Mouse (Mus musculus) hindbrain, embryonic 13.5 days (tissue): ENCODE measurements around the gene Mrpl4. TPM values are rescaled to one million over a fixed set of nuclear protein-coding genes. Genes with fewer than 3 reads are reported as not detected.

ENCODE experiments used
- ATAC-seq: fragments of 200-750 bp; cut with Nextera tagmentation; 2 replicates; pipeline ENCODE4 v1.8.0; 2017; ENCODE audit warnings: moderate TSS enrichment; ENCODE audit not compliant: low FRiP score
- H3K27ac ChIP-seq: fragments of 300-500 bp; sonication (generic); 2 replicates; pipeline ENCODE4 v1.5.1; 2015; ENCODE audit warnings: inconsistent platforms, mild to moderate bottlenecking, moderate library complexity
- H3K27me3 ChIP-seq: fragments of 300-500 bp; sonication (generic); 2 replicates; pipeline ENCODE4 v1.6.1; 2015; ENCODE audit warnings: mild to moderate bottlenecking, inconsistent platforms
- H3K36me3 ChIP-seq: fragments of 300-500 bp; sonication (generic); 2 replicates; pipeline ENCODE4 v1.6.1; 2015; ENCODE audit warnings: mild to moderate bottlenecking, inconsistent platforms
- H3K4me1 ChIP-seq: fragments of 300-500 bp; sonication (generic); replicated peaks from 2 replicates; pipeline ENCODE4 v1.6.1; 2015; ENCODE audit warnings: inconsistent platforms
- H3K4me2 ChIP-seq: fragments of 300-500 bp; sonication (generic); 2 replicates; pipeline ENCODE4 v1.6.1; 2015; ENCODE audit warnings: inconsistent platforms, mild to moderate bottlenecking, moderate library complexity
- H3K4me3 ChIP-seq: fragments of 300-500 bp; sonication (generic); 2 replicates; pipeline ENCODE4 v1.5.1; 2015; ENCODE audit warnings: mild to moderate bottlenecking, inconsistent platforms
- H3K9ac ChIP-seq: fragments of 300-500 bp; sonication (generic); 2 replicates; pipeline ENCODE4 v1.6.1; 2015; ENCODE audit warnings: mild to moderate bottlenecking, inconsistent platforms
- H3K9me3 ChIP-seq: fragments of 300-500 bp; sonication (generic); 2 replicates; pipeline ENCODE4 v1.6.1; 2016; ENCODE audit warnings: inconsistent platforms
- WGBS: fragments of 180-500 bp; shearing (Covaris S2); methylation state at CpG from one replicate; pipeline ENCODE4 v1.1.7; 2015; 5-methylcytosine and 5-hydroxymethylcytosine counted together
- polyA plus RNA-seq: library from polyadenylated mRNA; unstranded; fragments of >200 nt; fragmentation: Nextera tagmentation; extraction: Ambion mirVana; gene quantifications from 2 replicates; pipeline ENCODE4 v1.2.1, GENCODE M21; 2015

Gene Mrpl4
- polyA plus RNA-seq, 1 experiment from 2014 or later: 104 TPM

DNA sequence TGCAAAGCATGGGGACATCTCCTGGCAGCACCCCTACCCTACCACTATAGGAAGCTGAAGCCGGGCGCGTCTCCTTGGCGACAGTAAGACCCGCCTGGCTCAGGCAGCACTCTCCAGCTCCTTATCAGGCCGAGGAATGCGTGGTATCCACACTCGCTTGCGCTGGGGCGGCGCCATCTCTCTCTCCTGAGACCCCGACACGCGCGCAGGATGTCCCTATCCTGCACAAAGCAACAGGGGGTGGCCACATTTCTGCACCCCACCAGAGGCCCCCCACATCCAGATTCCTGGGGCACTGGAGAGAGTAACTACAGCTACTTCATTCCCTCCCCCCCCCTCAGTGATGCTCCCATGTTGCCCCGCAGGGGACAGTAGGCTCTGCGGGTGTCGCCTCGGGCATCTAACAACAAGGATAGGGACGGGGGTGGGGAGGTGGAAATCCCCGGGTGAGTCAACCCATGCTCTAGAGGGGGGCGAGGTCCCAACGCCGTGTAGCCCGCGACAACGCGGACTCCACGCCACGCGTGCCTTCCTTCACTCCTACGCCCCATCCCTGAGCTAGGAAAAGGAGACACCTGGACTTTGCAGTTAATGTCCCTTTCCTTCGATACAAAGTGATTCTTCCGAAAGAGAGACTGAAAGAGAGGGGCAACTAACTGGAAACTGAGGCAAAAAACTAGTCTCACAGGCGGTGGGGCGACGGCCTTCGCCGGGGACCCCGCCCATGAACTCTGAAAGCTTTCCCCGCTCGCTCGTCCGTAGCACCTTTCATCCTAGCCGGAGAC lies 26.9 kb upstream of the Mrpl4 start:
- peak; percentile 26 for ATAC-seq
- Histone ChIP-seq H3K9ac (peak overlapping the region; percentile 85), H3K27ac (peak overlapping the region; percentile 68), H3K4me2 (peak overlapping the region; percentile 98), H3K4me1 (peaks cover 42% of the 10 kb centered on the region), H3K36me3 (no peaks in the 10 kb centered on the region), H3K9me3 (no peaks in the 10 kb centered on the region), H3K4me3 (peak overlapping the region; percentile 63), H3K27me3 (peaks cover 8% of the 10 kb centered on the region; the same call in 1 of the 2 replicates)
- WGBS: under 1% methylated on average over 42 of the region's 45 CpGs

- Histone ChIP-seq H3K4me1 (peaks cover 42% of the 10 kb centered on the region), H3K9ac (peak within 1 kb of the TSS; percentile 85), H3K9me3 (no peaks in the 10 kb centered on the region), H3K27ac (peak within 1 kb of the TSS; percentile 68), H3K4me3 (peak within 1 kb of the TSS; percentile 63), H3K36me3 (no peaks in the 10 kb centered on the region), H3K27me3 (peaks cover 8% of the 10 kb centered on the region; the same call in 1 of the 2 replicates), H3K4me2 (peak within 1 kb of the TSS; percentile 98)
- under 1% methylated on average over 44 of the region's 47 CpGs for WGBS
- peak; percentile 58 for ATAC-seq
Observed at GRCm38 (mm10) chr9:20976216-20976960, 26.1 kb upstream of the Mrpl4 start, which contains the start of gene S1pr2. TSS of gene S1pr2 (minus strand) at chr9:20976781.

- H3K9me3 ChIP-seq: no peaks in the 10 kb centered on the region
- H3K27me3 ChIP-seq: peaks cover 8% of the 10 kb centered on the region; the same call in 1 of the 2 replicates
- no peaks in the 10 kb centered on the region for H3K36me3 ChIP-seq
- peak overlapping the region; percentile 85 for H3K9ac ChIP-seq
- H3K27ac ChIP-seq: no peak overlapping the region
- peak overlapping the region; percentile 98 for H3K4me2 ChIP-seq
- ATAC-seq: peak; percentile 34; the same call in 1 of the 2 replicates
- H3K4me3 ChIP-seq: peak overlapping the region; percentile 63
- 4% methylated on average over 4 of the region's 4 CpGs for WGBS
- peaks cover 41% of the 10 kb centered on the region for H3K4me1 ChIP-seq
Observed at GRCm38 (mm10) chr9:20976961-20977689, 25.4 kb upstream of the Mrpl4 start.

- no peak overlapping the region for H3K4me2 ChIP-seq
- H3K4me1 ChIP-seq: peaks cover 27% of the 10 kb centered on the region
- no peak overlapping the region for H3K27ac ChIP-seq
- H3K9me3 ChIP-seq: no peaks in the 10 kb centered on the region
- no peaks in the 10 kb centered on the region for H3K36me3 ChIP-seq
- no peak overlapping the region for H3K4me3 ChIP-seq
- 68% methylated on average over 10 of the region's 10 CpGs for WGBS
- H3K9ac ChIP-seq: no peak overlapping the region
- peaks cover 8% of the 10 kb centered on the region; the same call in 1 of the 2 replicates for H3K27me3 ChIP-seq
- no peak for ATAC-seq
Observed at GRCm38 (mm10) chr9:20978409-20979095, 24.0 kb upstream of the Mrpl4 start.

DNA sequence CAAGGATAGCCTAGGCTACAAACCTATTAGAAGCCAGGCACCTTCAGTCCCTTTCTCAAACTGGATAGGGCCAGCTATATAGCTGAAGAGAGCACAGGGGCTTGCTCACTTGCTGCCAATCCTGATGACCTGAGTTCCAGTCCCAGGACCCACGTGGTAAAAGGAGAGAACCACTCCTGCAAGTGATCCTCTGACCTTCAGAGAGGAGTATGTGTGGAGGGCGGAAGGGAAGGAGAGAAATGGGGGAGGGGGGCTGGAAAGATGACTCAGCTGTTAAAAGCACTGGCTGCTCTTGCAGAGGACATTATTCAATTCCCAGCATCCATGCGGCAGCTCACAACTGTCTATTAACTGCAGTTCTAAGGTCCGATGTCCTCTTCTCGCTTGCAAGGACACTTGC lies 23.4 kb upstream of the Mrpl4 start:
- 69% methylated on average over 5 of the region's 5 CpGs for WGBS
- H3K4me3 ChIP-seq: no peak overlapping the region
- no peak for ATAC-seq

DNA sequence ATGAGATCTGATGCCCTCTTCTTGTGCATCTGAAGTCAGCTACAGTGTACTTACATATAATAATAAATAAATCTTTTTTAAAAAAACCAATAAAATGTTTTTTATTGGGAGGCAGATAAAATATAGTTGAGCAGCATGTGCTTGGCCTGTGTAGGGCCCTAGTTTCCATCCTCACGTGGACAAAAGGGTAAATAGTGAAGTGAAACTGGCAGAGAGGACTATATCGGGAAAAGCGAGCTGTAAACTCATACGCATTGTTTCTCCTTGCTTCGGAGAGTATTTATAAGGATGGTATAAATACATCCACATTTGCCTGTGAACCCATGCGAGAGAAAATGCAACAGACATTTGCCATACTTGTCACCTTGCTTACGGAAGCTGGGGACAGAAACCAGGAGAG lies 22.8 kb upstream of the Mrpl4 start:
- no peaks in the 10 kb centered on the region for H3K9me3 ChIP-seq
- no peak overlapping the region for H3K4me2 ChIP-seq
- H3K4me1 ChIP-seq: peaks cover 17% of the 10 kb centered on the region
- H3K4me3 ChIP-seq: no peak overlapping the region
- H3K36me3 ChIP-seq: no peaks in the 10 kb centered on the region
- WGBS: 84% methylated on average over 7 of the region's 7 CpGs
- ATAC-seq: no peak
- no peak overlapping the region for H3K27ac ChIP-seq
- H3K27me3 ChIP-seq: peaks cover 3% of the 10 kb centered on the region; the same call in 1 of the 2 replicates
- no peak overlapping the region for H3K9ac ChIP-seq

More for the DNA sequence above, 23.4 kb upstream of the Mrpl4 start:
- H3K9ac ChIP-seq: no peak overlapping the region
- no peak overlapping the region for H3K4me2 ChIP-seq
- no peaks in the 10 kb centered on the region for H3K9me3 ChIP-seq
- no peaks in the 10 kb centered on the region for H3K36me3 ChIP-seq
- H3K27ac ChIP-seq: no peak overlapping the region
- H3K4me1 ChIP-seq: peaks cover 22% of the 10 kb centered on the region
- peaks cover 8% of the 10 kb centered on the region; the same call in 1 of the 2 replicates for H3K27me3 ChIP-seq

GRCm38 (mm10) chr9:20982171-20982570 lies 20.4 kb upstream of the Mrpl4 start:
- no peak overlapping the region for H3K4me2 ChIP-seq
- H3K27ac ChIP-seq: no peak overlapping the region
- no peaks in the 10 kb centered on the region for H3K27me3 ChIP-seq
- no peaks in the 10 kb centered on the region for H3K36me3 ChIP-seq
- WGBS: 84% methylated on average over 3 of the region's 3 CpGs
- ATAC-seq: no peak
- H3K4me3 ChIP-seq: no peak overlapping the region
- no peak overlapping the region for H3K9ac ChIP-seq
- H3K9me3 ChIP-seq: no peaks in the 10 kb centered on the region
- no peaks in the 10 kb centered on the region for H3K4me1 ChIP-seq

DNA sequence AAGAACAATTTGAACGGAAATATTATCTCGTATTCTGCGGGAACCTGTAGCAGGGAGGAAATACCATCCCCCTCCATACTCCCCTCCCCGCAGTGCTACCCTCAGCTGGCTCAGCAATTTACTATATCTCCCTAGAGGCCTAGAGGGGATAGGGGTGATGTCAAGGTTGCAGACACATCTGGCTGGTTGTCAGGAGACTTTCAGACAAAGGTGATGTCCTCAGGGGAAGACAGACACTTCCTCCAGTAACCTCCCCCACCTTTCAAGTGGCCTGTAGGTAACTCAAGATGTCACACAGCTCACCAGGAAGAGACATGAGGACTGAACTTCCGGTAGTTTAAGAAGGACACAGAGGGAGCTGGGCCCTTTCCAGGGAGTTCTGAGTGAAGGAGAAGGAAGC lies 19.4 kb upstream of the Mrpl4 start:
- WGBS: 63% methylated on average over 5 of the region's 5 CpGs
- H3K9ac ChIP-seq: no peak overlapping the region

GRCm38 (mm10) chr9:20986952-20987686 lies 15.4 kb upstream of the Mrpl4 start:
- no peak for ATAC-seq
- H3K9ac ChIP-seq: no peak overlapping the region
- no peak overlapping the region for H3K27ac ChIP-seq
- WGBS: 72% methylated on average over 15 of the region's 15 CpGs
- H3K36me3 ChIP-seq: no peaks in the 10 kb centered on the region
- H3K27me3 ChIP-seq: peaks cover 8% of the 10 kb centered on the region; the same call in 1 of the 2 replicates
- H3K4me1 ChIP-seq: peaks cover 4% of the 10 kb centered on the region; the same call in 1 of the 2 replicates
- no peak overlapping the region for H3K4me2 ChIP-seq
- H3K9me3 ChIP-seq: no peaks in the 10 kb centered on the region
- no peak overlapping the region for H3K4me3 ChIP-seq

More for the DNA sequence above, 19.4 kb upstream of the Mrpl4 start:
- Histone ChIP-seq H3K27me3 (no peaks in the 10 kb centered on the region), H3K9me3 (no peaks in the 10 kb centered on the region), H3K36me3 (no peaks in the 10 kb centered on the region), H3K4me3 (no peak overlapping the region), H3K4me1 (no peaks in the 10 kb centered on the region), H3K4me2 (no peak overlapping the region), H3K27ac (no peak overlapping the region)
- no peak for ATAC-seq

- Histone ChIP-seq H3K4me1 (peaks cover 4% of the 10 kb centered on the region; the same call in 1 of the 2 replicates), H3K27me3 (peaks cover 8% of the 10 kb centered on the region; the same call in 1 of the 2 replicates), H3K9me3 (no peaks in the 10 kb centered on the region), H3K9ac (no peak overlapping the region), H3K4me3 (no peak overlapping the region), H3K4me2 (no peak overlapping the region), H3K27ac (no peak overlapping the region), H3K36me3 (no peaks in the 10 kb centered on the region)
- 22% methylated on average over 7 of the region's 7 CpGs for WGBS
- ATAC-seq: no peak
Observed at GRCm38 (mm10) chr9:20987953-20988352, 14.6 kb upstream of the Mrpl4 start.

DNA sequence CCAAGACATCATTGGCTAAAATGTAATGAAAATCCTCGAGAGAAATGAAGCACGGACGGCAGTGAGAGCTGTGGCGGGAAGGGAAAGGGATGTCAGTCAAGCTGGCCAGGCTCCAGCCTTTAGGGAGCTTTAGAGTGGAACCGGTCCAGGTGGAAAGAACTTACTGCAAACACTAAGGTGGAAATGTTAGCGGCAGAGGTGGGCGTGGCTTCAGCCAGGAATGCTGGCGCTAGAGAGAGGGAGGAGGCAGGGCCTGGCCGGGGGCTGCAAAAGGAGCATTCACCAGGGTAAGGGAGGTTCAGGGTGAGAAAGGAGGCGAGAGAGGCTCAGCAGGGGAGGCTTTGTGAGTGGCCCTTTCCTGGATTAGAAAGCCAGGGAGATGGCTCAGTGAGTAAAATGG lies 11.7 kb upstream of the Mrpl4 start:
- Histone ChIP-seq H3K9me3 (no peaks in the 10 kb centered on the region), H3K27ac (no peak overlapping the region), H3K9ac (peak overlapping the region; percentile 43; the same call in 1 of the 2 replicates), H3K4me3 (no peak overlapping the region), H3K27me3 (peaks cover 8% of the 10 kb centered on the region; the same call in 1 of the 2 replicates), H3K4me1 (peaks cover 4% of the 10 kb centered on the region; the same call in 1 of the 2 replicates), H3K36me3 (no peaks in the 10 kb centered on the region), H3K4me2 (peak overlapping the region; percentile 31; the same call in 1 of the 2 replicates)
- WGBS: 6% methylated on average over 10 of the region's 10 CpGs
- ATAC-seq: no peak
